Mouse (Mus musculus) embryonic fibroblast, embryonic 13.5 days (primary cell): Measurements from ENCODE around the gene Plin3. TPM values are rescaled to one million over a fixed set of nuclear protein-coding genes. Genes with fewer than 3 reads are reported as not detected.
"Not testable (repeated sequence)": the region's sequence is repeated elsewhere in the genome, so short reads cannot be mapped to it uniquely, and the experiment has no call there.

Source experiments
- H3K27ac ChIP-seq: 2 replicates; pipeline ENCODE4 v1.5.1; 2012; ENCODE audit warnings: low read length, control low read depth, inconsistent platforms; ENCODE audit not compliant: insufficient read depth
- H3K4me1 ChIP-seq: 2 replicates; pipeline ENCODE4 v1.6.1; 2011; ENCODE audit warnings: low read length; ENCODE audit not compliant: control insufficient read depth, insufficient read depth
- H3K4me3 ChIP-seq: 2 replicates; pipeline ENCODE4 v1.5.1; 2011; ENCODE audit warnings: mild to moderate bottlenecking, control low read depth, low read length; ENCODE audit not compliant: insufficient read depth
- CTCF ChIP-seq: IDR thresholded peaks from 2 replicates; pipeline ENCODE4 v1.5.1; 2011; ENCODE audit warnings: mild to moderate bottlenecking, control low read depth, low read length, moderate library complexity, borderline replicate concordance; ENCODE audit not compliant: insufficient read depth
- POLR2A ChIP-seq: IDR thresholded peaks from 2 replicates; pipeline ENCODE4 v1.6.1; 2011; ENCODE audit warnings: low read depth, mild to moderate bottlenecking, control low read depth, low read length, moderate library complexity
- polyA plus RNA-seq: library from polyadenylated mRNA; stranded (reverse); fragments of >200 nt; gene quantifications from 2 replicates; pipeline ENCODE4 v1.2.4, GENCODE M21; 2011; ENCODE audit warnings: low read depth; ENCODE audit not compliant: missing spikeins, insufficient read length

Gene Plin3
- polyA plus RNA-seq, 1 experiment: 37.4 TPM

DNA sequence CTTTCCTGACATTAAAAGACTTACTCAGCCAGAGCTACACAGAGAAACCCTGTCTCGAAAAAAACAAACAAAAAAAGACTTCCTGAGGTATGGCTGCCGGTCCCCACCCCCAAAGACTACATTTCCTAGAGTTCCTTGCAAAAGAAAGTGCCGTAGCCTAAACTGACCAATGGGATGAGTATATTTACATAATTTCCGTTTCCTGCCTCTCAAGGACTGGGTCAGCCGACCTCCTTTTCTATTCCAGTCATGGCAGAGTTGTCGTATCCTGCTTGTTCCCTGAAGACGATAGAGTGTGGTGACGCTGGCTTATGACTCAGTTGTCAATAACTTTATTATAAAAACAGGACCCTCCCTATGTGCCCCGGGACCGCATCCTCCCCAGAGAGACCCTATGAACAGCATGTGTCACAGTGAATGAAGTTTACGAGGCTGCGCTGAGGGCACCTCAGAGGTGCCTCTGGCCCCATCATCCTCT, 23.5 kb downstream of the Plin3 start:
- H3K27ac ChIP-seq: peak overlapping the region; percentile 79
- no peak overlapping the region for H3K4me3 ChIP-seq
- TF ChIP-seq CTCF (no peak), POLR2A (peak; percentile 74)
- H3K4me1 ChIP-seq: peaks cover 8% of the 10 kb centered on the region

DNA sequence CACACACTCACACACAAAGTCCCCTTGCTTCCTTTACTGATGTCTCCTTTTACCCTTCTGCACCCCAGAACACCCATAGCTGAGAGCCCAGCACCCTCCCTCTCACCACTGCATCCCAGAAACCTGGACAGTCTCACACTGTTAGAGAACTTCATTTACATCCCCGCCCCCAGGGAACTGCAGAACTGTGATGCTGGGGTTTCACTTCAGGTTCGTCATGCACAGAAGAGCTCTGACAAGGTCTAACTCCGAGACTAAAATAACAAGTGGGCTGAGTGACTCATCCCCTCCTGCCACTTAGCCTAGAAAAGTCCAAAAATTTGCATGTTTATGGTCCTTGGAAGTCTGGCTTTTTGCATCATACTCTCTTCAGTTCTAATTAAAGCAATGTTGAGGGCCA, 26.4 kb downstream of the Plin3 start:
- TF ChIP-seq POLR2A (peak; percentile 19; the same call in 1 of the 2 replicates), CTCF (no peak)
- peaks cover 8% of the 10 kb centered on the region; the same call in 1 of the 2 replicates for H3K4me1 ChIP-seq
- no peak overlapping the region for H3K4me3 ChIP-seq
- H3K27ac ChIP-seq: peak overlapping the region; percentile 83

DNA sequence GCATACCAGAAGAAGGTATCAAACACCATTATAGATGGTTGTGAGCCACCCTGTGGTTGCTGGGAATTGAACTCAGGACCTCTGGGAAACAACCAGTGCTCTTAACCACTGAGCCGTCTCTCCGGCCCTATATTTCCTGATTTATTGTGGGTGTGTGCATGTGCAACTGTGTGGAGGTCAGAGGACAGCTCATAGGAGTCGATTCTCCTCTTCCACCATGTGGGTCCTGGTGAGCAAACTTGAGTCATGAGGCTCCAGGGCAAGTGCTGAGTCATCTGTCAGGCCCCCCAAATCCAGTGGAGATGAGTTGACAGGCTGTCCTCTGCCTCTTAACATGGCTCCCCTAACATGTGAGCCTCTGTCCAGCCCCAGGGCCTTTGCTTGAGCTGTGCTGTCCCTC, 26.8 kb downstream of the Plin3 start:
- Histone ChIP-seq H3K4me1 (peaks cover 8% of the 10 kb centered on the region; the same call in 1 of the 2 replicates), H3K4me3 (no peak overlapping the region), H3K27ac (peak overlapping the region; percentile 83)
- TF ChIP-seq CTCF: no peak

DNA sequence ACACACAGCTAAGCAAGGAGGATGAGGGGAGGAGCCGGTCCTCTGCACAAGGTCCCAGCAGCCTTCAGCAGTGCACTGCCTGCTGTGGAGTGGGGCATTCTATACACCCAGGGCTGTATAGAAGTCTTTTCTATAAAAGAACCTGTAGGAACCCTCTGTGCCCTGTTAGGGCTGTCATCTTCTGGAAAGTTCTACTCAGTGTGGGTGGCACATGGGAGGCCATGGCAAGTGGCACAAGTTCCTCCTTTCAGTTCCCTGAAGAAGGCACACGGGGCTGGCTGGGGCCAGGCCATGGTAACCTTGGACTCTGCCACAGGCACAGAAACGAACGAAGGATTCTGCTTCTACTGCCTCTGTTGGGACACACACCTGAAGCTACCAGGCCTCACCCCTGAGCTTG, 27.7 kb downstream of the Plin3 start:
- TF ChIP-seq POLR2A: no peak
- no peak for TF ChIP-seq CTCF
- no peak overlapping the region for H3K4me3 ChIP-seq
- peaks cover 12% of the 10 kb centered on the region for H3K4me1 ChIP-seq
- H3K27ac ChIP-seq: peak overlapping the region; percentile 7; the same call in 1 of the 2 replicates

DNA sequence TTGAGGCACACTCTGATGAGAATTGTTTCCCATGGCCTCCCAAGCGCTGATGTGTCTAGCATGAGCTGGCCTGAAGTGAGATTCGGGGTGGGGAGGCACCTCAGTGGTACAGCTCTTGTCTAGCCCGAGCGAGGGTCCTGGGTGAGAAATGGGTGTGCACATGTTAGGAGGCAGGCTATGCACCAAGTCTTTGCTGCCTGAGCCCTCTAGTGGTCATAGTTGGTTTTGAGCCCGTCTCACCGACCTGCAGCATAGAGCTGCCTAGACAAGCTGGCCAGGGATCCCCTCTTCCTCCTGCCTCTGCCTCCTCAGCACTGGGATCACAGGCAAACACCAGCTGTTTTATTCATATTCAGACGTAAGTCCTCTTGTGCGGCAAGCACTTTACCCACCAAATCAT, 28.7 kb downstream of the Plin3 start:
- Histone ChIP-seq H3K4me1 (peaks cover 12% of the 10 kb centered on the region), H3K27ac (no peak overlapping the region), H3K4me3 (no peak overlapping the region)
- peak; percentile 83; the same call in 1 of the 2 replicates for TF ChIP-seq CTCF
- no peak for TF ChIP-seq POLR2A

DNA sequence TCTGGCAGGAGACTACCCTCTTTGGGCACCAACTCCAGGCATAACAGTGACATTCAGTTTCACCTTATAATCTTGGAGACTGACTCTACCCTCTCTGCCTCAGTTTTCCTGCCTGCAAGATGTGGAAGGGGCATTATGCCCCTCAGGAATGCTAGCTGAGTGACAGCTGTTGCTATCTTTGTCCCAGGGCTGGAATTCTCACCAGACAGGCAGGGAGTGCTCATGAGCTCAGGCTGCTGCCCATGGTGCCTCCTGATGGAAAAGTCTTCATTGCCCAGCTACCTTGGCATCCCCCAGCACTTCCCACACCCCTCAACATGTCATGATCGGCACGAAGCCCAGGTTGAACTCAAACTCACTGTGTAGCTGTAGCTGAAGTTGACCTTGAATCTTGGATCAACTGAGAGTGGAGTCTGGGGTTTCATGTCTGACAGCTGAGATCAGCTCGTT, 30.0 kb downstream of the Plin3 start:
- H3K27ac ChIP-seq: no peak overlapping the region
- TF ChIP-seq CTCF (no peak), POLR2A (no peak)
- no peak overlapping the region for H3K4me3 ChIP-seq
- peaks cover 12% of the 10 kb centered on the region for H3K4me1 ChIP-seq

DNA sequence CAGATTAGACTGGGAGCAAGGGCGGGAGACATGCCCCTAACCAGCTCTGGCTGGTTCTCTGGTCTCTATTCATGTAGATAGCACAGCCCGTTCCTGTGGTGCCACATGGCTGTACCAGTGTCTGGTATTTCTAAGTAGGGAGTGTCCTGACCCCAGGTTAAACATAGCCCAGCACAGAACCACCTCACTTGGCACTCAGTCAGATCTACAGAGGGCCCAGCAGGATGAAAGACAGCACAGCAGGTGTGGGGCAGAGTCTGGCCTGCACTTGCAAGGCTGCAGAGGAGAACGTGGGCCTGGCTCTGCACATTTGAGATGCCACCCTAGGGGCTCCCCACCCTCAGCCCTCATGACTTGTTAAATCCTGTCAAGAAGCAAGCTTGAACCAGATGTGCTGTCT, 31.5 kb downstream of the Plin3 start:
- Histone ChIP-seq H3K4me3 (no peak overlapping the region), H3K27ac (no peak overlapping the region), H3K4me1 (peaks cover 8% of the 10 kb centered on the region)
- TF ChIP-seq CTCF (no peak), POLR2A (no peak)

DNA sequence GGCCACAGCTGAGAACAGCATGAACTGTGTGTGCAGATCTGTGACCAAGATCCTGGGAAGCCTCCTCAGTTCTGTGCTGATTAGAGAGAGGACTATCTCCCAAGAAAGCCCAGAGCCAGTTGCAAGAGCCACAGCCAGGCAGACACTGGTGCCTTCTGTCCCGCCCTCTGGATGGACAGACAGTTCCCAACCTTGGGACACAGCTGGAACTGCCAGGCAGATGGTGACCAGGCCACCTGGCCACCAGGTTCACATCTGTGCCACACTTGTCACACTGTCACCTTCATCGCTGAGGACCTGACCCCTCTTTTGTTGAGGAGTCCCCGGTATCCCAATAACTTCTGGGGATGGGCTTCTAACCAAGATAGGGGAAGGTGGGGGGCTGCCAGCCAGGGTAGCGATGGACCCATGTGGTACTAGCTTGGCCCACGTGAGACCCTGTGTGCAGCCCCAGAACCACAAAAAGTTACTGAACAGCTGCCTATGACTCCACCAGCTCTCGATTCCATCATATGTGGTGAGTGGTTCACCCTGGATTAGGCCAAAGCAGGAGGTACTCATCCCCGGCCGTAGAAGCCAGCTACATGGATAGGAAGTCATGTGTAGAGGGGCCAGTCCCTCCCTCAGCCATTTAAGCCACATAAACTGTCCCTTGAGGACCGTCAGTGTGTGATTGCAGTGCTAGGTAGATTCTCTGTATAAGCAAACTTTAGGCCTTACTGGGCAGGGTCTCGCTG, 33.2 kb downstream of the Plin3 start:
- H3K4me3 ChIP-seq: no peak overlapping the region
- TF ChIP-seq CTCF (no peak), POLR2A (no peak)
- H3K4me1 ChIP-seq: peaks cover 5% of the 10 kb centered on the region; the same call in 1 of the 2 replicates
- no peak overlapping the region for H3K27ac ChIP-seq

DNA sequence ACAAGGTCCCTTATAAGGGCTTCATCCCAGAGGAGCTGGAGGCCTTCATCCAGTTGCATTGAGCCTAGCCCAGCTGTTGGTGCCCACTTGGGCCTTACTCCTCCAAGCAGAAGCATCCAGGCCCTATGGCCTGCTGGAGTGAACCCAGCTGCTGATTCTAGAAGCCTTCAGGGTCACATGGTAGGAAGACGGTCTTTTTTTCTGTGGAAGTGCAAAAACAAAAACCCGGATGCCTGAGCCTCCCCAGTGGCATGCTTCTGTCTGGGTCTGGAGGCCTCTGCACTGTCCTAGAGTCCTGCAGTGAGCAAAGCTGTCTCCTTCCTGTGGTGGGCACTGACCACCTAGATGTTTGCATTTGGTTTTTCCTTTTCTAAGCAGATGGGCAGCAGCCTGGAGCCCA, 33.9 kb downstream of the Plin3 start:
- H3K27ac ChIP-seq, H3K4me3 ChIP-seq, H3K4me1 ChIP-seq: not testable (repeated sequence)

DNA sequence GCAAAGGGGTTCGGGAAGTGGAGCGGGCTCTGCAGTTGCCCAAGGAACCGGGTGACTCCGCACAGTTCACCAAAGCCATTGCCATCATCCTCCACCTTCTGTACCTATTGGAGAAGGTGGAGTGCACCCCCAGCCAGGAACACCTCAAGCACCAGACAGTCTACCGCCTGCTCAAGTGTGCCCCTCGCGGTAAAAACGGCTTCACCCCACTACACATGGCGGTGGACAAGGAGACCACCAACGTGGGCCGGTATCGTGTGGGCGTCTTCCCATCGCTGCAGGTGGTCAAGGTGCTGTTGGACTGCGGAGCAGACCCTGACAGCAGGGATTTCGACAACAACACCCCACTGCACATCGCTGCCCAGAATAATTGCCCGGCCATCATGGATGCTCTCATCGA, 34.4 kb downstream of the Plin3 start:
- not testable (repeated sequence) for H3K4me3 ChIP-seq, H3K4me1 ChIP-seq, H3K27ac ChIP-seq
